In genomic region chr17:93306121-93306520, GRCm38 (mm10) we compare ENCODE assay signal across 12 mouse cellular contexts.
DNase-seq lines count a peak whose midpoint lies in the region; ATAC-seq and TF ChIP-seq lines count a peak whose summit lies in the region.
"Had no signal": no experiment of that assay in that cellular context is flagged by ENCODE, and none has a peak within 500 bp of the region (broad histone marks: within the 10 kb centered on the region; RNA-seq: fewer than 3 reads in every experiment).

No protein-coding gene starts in this region.

- H3K9me3 ChIP-seq in hindbrain, postnatal 0 days (ENCODE audit: low read length): peaks cover 2% of the 10 kb centered on the region; the same call in 1 of the 2 replicates
- H3K9me3 ChIP-seq in hindbrain, embryonic 13.5 days: 0 out of 2 replicates have a peak, but pooled peaks cover 3% of the 10 kb centered on the region
- H3K9me3 ChIP-seq: liver, embryonic 12.5 days had no signal

- no peak for ATAC-seq in hindbrain, postnatal 0 days
- no peak for ATAC-seq in hindbrain, embryonic 13.5 days (ENCODE audit: low FRiP score)
- ATAC-seq: liver, embryonic 12.5 days had no signal

- H3K4me2 ChIP-seq in hindbrain, postnatal 0 days (ENCODE audit: low read depth, low read length): no peak overlapping the region
- H3K4me2 ChIP-seq in hindbrain, embryonic 13.5 days: no peak overlapping the region
- H3K4me2 ChIP-seq: liver, embryonic 12.5 days had no signal

- peak; percentile 10; the same call in 1 of the 2 replicates for TF ChIP-seq CTCF in hindbrain, postnatal 0 days (IDR thresholded peaks at IDR 0.05; ENCODE audit: low read depth)

- no peak overlapping the region for H3K9ac ChIP-seq in hindbrain, postnatal 0 days (replicated peaks; ENCODE audit: low read length)
- no peak overlapping the region for H3K9ac ChIP-seq in hindbrain, embryonic 13.5 days
- H3K9ac ChIP-seq: liver, embryonic 12.5 days had no signal

- no peaks in the 10 kb centered on the region for H3K36me3 ChIP-seq in hindbrain, postnatal 0 days (ENCODE audit: insufficient read depth, low read length)
- no peaks in the 10 kb centered on the region for H3K36me3 ChIP-seq in hindbrain, embryonic 13.5 days
- H3K36me3 ChIP-seq: liver, embryonic 12.5 days had no signal

- H3K27ac ChIP-seq in hindbrain, postnatal 0 days: no peak overlapping the region
- H3K27ac ChIP-seq in hindbrain, embryonic 13.5 days: no peak overlapping the region
- H3K27ac ChIP-seq: heart, adult 2 months; liver, embryonic 12.5 days had no signal

- WGBS in hindbrain, postnatal 0 days: 31% methylated on average over 1 of the region's 1 CpGs
- 0% methylated on average over 1 of the region's 1 CpGs for WGBS in hindbrain, embryonic 13.5 days

- H3K4me1 ChIP-seq in hindbrain, postnatal 0 days (ENCODE audit: insufficient read depth, low read length): no peaks in the 10 kb centered on the region
- no peaks in the 10 kb centered on the region for H3K4me1 ChIP-seq in hindbrain, embryonic 13.5 days (replicated peaks)
- H3K4me1 ChIP-seq: liver, embryonic 12.5 days had no signal

- no peak overlapping the region for H3K4me3 ChIP-seq in hindbrain, postnatal 0 days (ENCODE audit: low read length)
- H3K4me3 ChIP-seq in hindbrain, embryonic 13.5 days: no peak overlapping the region
- H3K4me3 ChIP-seq: erythroblast, embryonic 14.5 days; heart, adult 2 months; liver, embryonic 12.5 days had no signal

- no peak for DNase-seq in hindbrain, postnatal 0 days (ENCODE audit: low spot score)
- peak; percentile 2 for DNase-seq in lung, postnatal 36 days
- DNase-seq in lung, postnatal 4 days: no peak
- peak; percentile 57 for DNase-seq in R1 (ENCODE audit: low read depth, low spot score)
- DNase-seq in adrenal gland, postnatal 36 days: peak; percentile 9 to 29
- DNase-seq in cerebellum, adult 11-12 months: no peak
- DNase-seq: heart, adult 2 months; heart, postnatal 14 days; kidney, adult 11 months had no signal

- no peaks in the 10 kb centered on the region for H3K27me3 ChIP-seq in hindbrain, postnatal 0 days (ENCODE audit: insufficient read depth, low read length)
- H3K27me3 ChIP-seq in hindbrain, embryonic 13.5 days: peaks cover 8% of the 10 kb centered on the region; the same call in 1 of the 2 replicates
- H3K27me3 ChIP-seq: liver, embryonic 12.5 days had no signal

Comparison
In these comparisons a context has a peak if more than half of its experiments do, and no peak if none do; other contexts are left out.
1. DNase-seq: peak in lung, postnatal 36 days (single experiment), R1 (single experiment) and adrenal gland, postnatal 36 days (2 of 2); none in hindbrain, postnatal 0 days (single experiment), lung, postnatal 4 days (0 of 2) and cerebellum, adult 11-12 months (single experiment).